Mouse (Mus musculus) stomach, embryonic 14.5 days (tissue): ENCODE results near the gene Sez6. TPM values are rescaled to one million over a fixed set of nuclear protein-coding genes. Genes with fewer than 3 reads are reported as not detected.

Source experiments
- ATAC-seq: fragments of 200-750 bp; cut with Nextera tagmentation; 2 replicates; pipeline ENCODE4 v1.8.0; 2017; ENCODE audit warnings: low read depth, moderate TSS enrichment; ENCODE audit not compliant: insufficient number of reproducible peaks, insufficient read depth, low FRiP score
- H3K27ac ChIP-seq: fragments of 300-500 bp; sonication (generic); 2 replicates; pipeline ENCODE4 v1.5.1; 2014; ENCODE audit warnings: mild to moderate bottlenecking, low read length, moderate library complexity, mixed read lengths
- H3K27me3 ChIP-seq: fragments of 300-500 bp; sonication (generic); 2 replicates; pipeline ENCODE4 v1.6.1; 2014; ENCODE audit warnings: low read length, control low read depth, mixed read lengths; ENCODE audit not compliant: control insufficient read depth, insufficient read depth
- H3K36me3 ChIP-seq: fragments of 300-500 bp; sonication (generic); 2 replicates; pipeline ENCODE4 v1.6.1; 2014; ENCODE audit warnings: mild to moderate bottlenecking, control low read depth, low read length, moderate library complexity, mixed read lengths; ENCODE audit not compliant: control insufficient read depth, insufficient read depth
- H3K4me1 ChIP-seq: fragments of 300-500 bp; sonication (generic); 2 replicates; pipeline ENCODE4 v1.6.1; 2014; ENCODE audit warnings: low read length, control low read depth, mixed read lengths; ENCODE audit not compliant: control insufficient read depth, insufficient read depth
- H3K4me2 ChIP-seq: fragments of 300-500 bp; sonication (generic); replicated peaks from 2 replicates; pipeline ENCODE4 v1.6.1; 2014; ENCODE audit warnings: low read depth, low read length, control low read depth
- H3K4me3 ChIP-seq: fragments of 300-500 bp; sonication (generic); 2 replicates; pipeline ENCODE4 v1.5.1; 2014; ENCODE audit warnings: low read depth, low read length, control low read depth
- H3K9ac ChIP-seq: fragments of 300-500 bp; sonication (generic); replicated peaks from 2 replicates; pipeline ENCODE4 v1.6.1; 2014; ENCODE audit warnings: low read depth, mild to moderate bottlenecking, control low read depth, low read length, moderate library complexity, mixed read lengths
- H3K9me3 ChIP-seq: fragments of 300-500 bp; sonication (generic); 2 replicates; pipeline ENCODE4 v1.6.1; 2016; ENCODE audit warnings: low read depth, low read length, control low read depth; ENCODE audit not compliant: control insufficient read depth
- WGBS: fragments of 180-500 bp; shearing (Covaris S2); extraction: QIAGEN DNeasy Blood & Tissue Kit; methylation state at CpG from one replicate; pipeline ENCODE4 v1.1.7; 2014; 5-methylcytosine and 5-hydroxymethylcytosine counted together
- polyA plus RNA-seq: library from polyadenylated mRNA; unstranded; fragments of >200 nt; fragmentation: Nextera tagmentation; extraction: Ambion mirVana; gene quantifications from 2 replicates; pipeline ENCODE4 v1.2.1, GENCODE M21; 2014

The Sez6 gene
- polyA plus RNA-seq, 1 experiment from 2014 or later, result 2.1 TPM

- no peak overlapping the region for H3K27ac ChIP-seq
Observed at GRCm38 (mm10) chr11:77927837-77928236, 2.8 kb upstream of the Sez6 start.

DNA sequence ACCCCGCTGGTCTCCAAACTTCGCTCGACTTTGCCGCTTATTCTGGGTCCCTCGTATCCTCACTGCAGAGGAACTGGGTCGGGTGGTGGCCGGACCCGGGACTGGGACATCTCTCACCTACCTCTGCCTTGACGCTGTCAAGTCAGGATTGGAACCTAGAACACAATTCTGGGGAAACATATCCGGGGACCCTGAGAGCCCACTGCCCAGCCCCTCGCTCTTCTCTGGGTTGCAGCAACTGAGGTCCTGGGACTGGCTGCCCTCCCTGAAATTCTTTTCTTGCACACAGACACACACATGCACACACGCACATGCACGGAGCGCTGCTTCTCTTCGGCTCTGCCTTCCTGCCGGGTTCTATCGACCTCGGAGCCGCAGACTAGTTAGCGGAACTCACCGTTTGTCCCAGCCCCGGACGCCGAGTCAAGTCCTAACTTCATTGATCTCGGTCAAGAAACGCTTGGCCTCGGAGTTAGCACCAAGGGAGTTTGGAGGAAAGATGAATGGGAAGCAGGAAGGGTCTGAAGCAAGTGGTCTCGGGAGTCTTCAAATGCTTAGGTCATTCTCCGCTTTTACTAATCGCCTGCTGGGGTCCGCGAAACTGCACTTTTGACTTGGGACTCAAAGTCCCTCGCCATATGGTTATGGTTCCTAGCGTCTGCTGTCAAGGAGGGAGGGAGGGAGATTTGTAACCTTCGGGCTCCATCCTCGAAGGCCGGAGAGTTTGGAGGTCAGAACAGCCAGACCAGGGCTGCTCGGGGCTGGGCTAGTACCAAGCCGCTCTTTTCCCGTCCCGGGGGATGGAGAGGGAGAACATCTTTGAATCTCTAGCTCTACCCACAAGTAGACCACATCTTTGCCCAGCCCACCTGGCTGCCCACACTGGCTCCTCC is 1.2 kb downstream of the Sez6 start:
- 1% methylated on average over 41 of the region's 41 CpGs for WGBS
- Histone ChIP-seq H3K4me3 (peak overlapping the region; percentile 42), H3K27me3 (peaks cover 46% of the 10 kb centered on the region), H3K9me3 (no peaks in the 10 kb centered on the region), H3K36me3 (no peaks in the 10 kb centered on the region), H3K9ac (no peak overlapping the region), H3K4me2 (peak overlapping the region; percentile 99), H3K27ac (no peak overlapping the region), H3K4me1 (peaks cover 7% of the 10 kb centered on the region; the same call in 1 of the 2 replicates)
- ATAC-seq, result no peak

More at GRCm38 (mm10) chr11:77927837-77928236, 2.8 kb upstream of the Sez6 start:
- peaks cover 7% of the 10 kb centered on the region; the same call in 1 of the 2 replicates for H3K4me1 ChIP-seq
- peaks cover 19% of the 10 kb centered on the region for H3K27me3 ChIP-seq
- no peak for ATAC-seq
- H3K36me3 ChIP-seq, result no peaks in the 10 kb centered on the region
- WGBS, result 64% methylated on average over 5 of the region's 5 CpGs
- no peak overlapping the region for H3K4me2 ChIP-seq
- no peaks in the 10 kb centered on the region for H3K9me3 ChIP-seq
- no peak overlapping the region for H3K4me3 ChIP-seq
- H3K9ac ChIP-seq, result no peak overlapping the region

GRCm38 (mm10) chr11:77932576-77932975 is 2.0 kb downstream of the Sez6 start:
- ATAC-seq, result no peak
- H3K27me3 ChIP-seq, result peaks cover 46% of the 10 kb centered on the region
- no peaks in the 10 kb centered on the region for H3K36me3 ChIP-seq
- no peak overlapping the region for H3K4me2 ChIP-seq
- no peak overlapping the region for H3K4me3 ChIP-seq
- no peaks in the 10 kb centered on the region for H3K9me3 ChIP-seq
- no peak overlapping the region for H3K27ac ChIP-seq
- WGBS, result 25% methylated on average over 5 of the region's 5 CpGs
- H3K9ac ChIP-seq, result no peak overlapping the region
- H3K4me1 ChIP-seq, result peaks cover 7% of the 10 kb centered on the region; the same call in 1 of the 2 replicates

- H3K4me3 ChIP-seq, result no peak overlapping the region
- WGBS, result 3% methylated on average over 4 of the region's 4 CpGs
- H3K27me3 ChIP-seq, result peaks cover 50% of the 10 kb centered on the region
- no peak for ATAC-seq
- no peaks in the 10 kb centered on the region for H3K9me3 ChIP-seq
- H3K36me3 ChIP-seq, result no peaks in the 10 kb centered on the region
- H3K9ac ChIP-seq, result no peak overlapping the region
- H3K27ac ChIP-seq, result no peak overlapping the region
- H3K4me2 ChIP-seq, result no peak overlapping the region
- peaks cover 7% of the 10 kb centered on the region; the same call in 1 of the 2 replicates for H3K4me1 ChIP-seq
Observed at GRCm38 (mm10) chr11:77934111-77934521, 3.5 kb downstream of the Sez6 start.

- WGBS, result 51% methylated on average over 5 of the region's 5 CpGs
Observed at GRCm38 (mm10) chr11:77934568-77935311, 4.1 kb downstream of the Sez6 start.

DNA sequence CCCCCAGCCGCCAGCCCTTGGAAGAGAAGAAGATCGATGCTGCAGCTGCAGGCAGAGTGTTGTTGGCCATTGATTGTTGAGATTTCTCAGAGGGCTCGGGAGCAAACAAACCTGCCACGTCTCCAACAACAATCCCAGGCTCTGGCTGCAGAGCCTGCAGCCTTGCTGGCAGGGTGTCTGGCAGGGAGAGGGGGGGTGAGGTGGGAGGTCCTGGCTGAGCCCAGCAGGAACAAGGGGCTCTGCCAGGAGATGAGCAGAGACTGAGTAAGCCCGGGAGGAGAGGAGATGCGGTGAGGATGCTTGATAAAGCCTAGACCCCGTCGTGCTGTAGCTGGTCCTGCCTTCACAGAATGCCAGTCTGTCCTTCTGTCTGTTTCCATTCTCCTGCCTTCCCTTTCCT is 6.2 kb downstream of the Sez6 start:
- Histone ChIP-seq H3K9ac (no peak overlapping the region), H3K4me3 (no peak overlapping the region), H3K27me3 (peaks cover 38% of the 10 kb centered on the region), H3K4me1 (no peaks in the 10 kb centered on the region), H3K27ac (no peak overlapping the region), H3K9me3 (no peaks in the 10 kb centered on the region), H3K4me2 (no peak overlapping the region), H3K36me3 (no peaks in the 10 kb centered on the region)
- no peak for ATAC-seq
- 7% methylated on average over 8 of the region's 8 CpGs for WGBS

More at GRCm38 (mm10) chr11:77934568-77935311, 4.1 kb downstream of the Sez6 start:
- Histone ChIP-seq H3K4me1 (peaks cover 7% of the 10 kb centered on the region; the same call in 1 of the 2 replicates), H3K36me3 (no peaks in the 10 kb centered on the region), H3K27ac (no peak overlapping the region), H3K27me3 (peaks cover 47% of the 10 kb centered on the region), H3K4me2 (no peak overlapping the region), H3K9me3 (no peaks in the 10 kb centered on the region), H3K9ac (no peak overlapping the region), H3K4me3 (no peak overlapping the region)
- ATAC-seq, result no peak

DNA sequence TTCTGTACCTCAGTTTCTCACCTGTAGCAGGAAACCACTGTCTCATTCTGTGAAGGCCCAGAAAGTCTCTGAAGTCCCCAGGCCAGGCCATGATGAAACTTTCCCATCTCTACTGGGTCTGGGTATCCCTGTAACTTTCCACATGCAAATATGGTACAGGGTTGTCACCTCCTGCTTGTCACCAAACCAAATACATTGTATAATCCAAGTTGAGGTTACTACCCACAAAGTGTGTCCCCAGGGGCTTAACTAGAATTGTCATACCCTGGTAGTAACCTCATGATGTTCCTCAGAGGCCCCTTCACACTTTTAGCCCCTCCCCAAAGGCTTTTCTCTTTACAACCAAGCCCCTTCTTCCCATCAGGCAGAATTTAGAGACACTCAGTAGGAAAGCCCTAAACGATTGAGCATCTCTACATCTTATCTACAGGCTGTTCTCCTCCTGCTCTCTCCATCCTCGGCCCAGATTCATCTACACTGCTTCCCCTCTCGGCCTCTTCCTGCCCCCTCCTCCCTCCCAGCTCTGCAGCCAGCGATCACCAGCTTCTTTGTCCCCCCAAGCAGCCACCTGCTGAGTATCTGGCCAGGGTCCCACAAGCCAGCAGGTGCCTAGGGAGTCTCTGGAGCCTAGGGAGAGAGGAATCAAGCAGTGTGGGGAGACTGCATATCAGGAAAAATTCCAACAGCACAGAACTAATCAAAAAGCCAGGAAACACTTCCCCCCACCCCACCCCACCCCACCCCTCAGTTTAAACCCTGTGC is 7.2 kb downstream of the Sez6 start:
- no peak for ATAC-seq
- H3K27ac ChIP-seq, result no peak overlapping the region
- H3K9ac ChIP-seq, result no peak overlapping the region
- H3K36me3 ChIP-seq, result no peaks in the 10 kb centered on the region
- H3K9me3 ChIP-seq, result no peaks in the 10 kb centered on the region
- H3K27me3 ChIP-seq, result peaks cover 31% of the 10 kb centered on the region
- H3K4me3 ChIP-seq, result no peak overlapping the region
- H3K4me1 ChIP-seq, result no peaks in the 10 kb centered on the region
- 22% methylated on average over 4 of the region's 4 CpGs for WGBS
- H3K4me2 ChIP-seq, result no peak overlapping the region

GRCm38 (mm10) chr11:77942230-77942629 is 11.6 kb downstream of the Sez6 start:
- Histone ChIP-seq H3K4me3 (no peak overlapping the region), H3K27me3 (0 out of 2 replicates have a peak, but pooled peaks cover 3% of the 10 kb centered on the region), H3K4me1 (no peaks in the 10 kb centered on the region), H3K4me2 (no peak overlapping the region), H3K27ac (no peak overlapping the region), H3K9ac (no peak overlapping the region), H3K9me3 (no peaks in the 10 kb centered on the region), H3K36me3 (no peaks in the 10 kb centered on the region)
- 16% methylated on average over 5 of the region's 5 CpGs for WGBS
- no peak for ATAC-seq
